In the genomic region with DNA sequence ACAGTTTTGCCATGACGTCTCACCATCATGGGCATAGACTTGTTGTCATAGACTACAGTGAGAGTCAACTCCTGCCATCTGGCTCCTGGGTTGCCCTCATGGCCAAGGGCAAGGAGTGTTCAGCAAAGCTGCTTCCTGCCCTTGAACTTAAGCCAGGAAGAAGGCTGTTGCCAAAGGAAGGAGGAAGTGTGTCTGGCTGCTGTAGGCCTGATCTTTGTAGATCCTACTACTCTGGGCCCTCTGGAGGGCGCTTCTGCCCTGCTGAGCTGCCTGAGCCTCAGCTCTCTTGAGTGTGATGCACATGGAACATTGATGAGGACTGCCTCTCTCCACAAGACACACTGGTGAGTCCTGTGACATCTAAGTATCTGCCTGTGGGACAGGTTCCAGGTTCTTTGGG, we compare ENCODE assay signal across 8 mouse cellular contexts. TPM values are rescaled to one million over a fixed set of nuclear protein-coding genes. Genes with fewer than 3 reads are reported as not detected.
A peak's percentile ranks its signal among the peaks of the same experiment; 100 is the strongest.
DNase-seq lines count a peak whose midpoint lies in the region; ATAC-seq lines count a peak whose summit lies in the region.

No protein-coding gene starts in this region.

- no peaks in the 10 kb centered on the region for H3K9me3 ChIP-seq in megakaryocyte, embryonic 14.5 days
- no peaks in the 10 kb centered on the region for H3K9me3 ChIP-seq in hindbrain, embryonic 13.5 days
- no peaks in the 10 kb centered on the region for H3K9me3 ChIP-seq in limb, embryonic 10.5 days (replicated peaks)

- peaks cover 84% of the 10 kb centered on the region for H3K36me3 ChIP-seq in megakaryocyte, embryonic 14.5 days (replicated peaks; ENCODE audit: low read length)
- peaks cover 4% of the 10 kb centered on the region; the same call in 1 of the 2 replicates for H3K36me3 ChIP-seq in hindbrain, embryonic 13.5 days
- H3K36me3 ChIP-seq in limb, embryonic 10.5 days = 0 out of 2 replicates have a peak, but pooled peaks cover 3% of the 10 kb centered on the region

- no peak for ATAC-seq in hindbrain, embryonic 13.5 days (ENCODE audit: low FRiP score)

- WGBS in hindbrain, embryonic 13.5 days = 80% methylated on average over 2 of the region's 2 CpGs
- 81% methylated on average over 2 of the region's 2 CpGs for WGBS in limb, embryonic 10.5 days

- peaks cover 100% of the 10 kb centered on the region for H3K4me1 ChIP-seq in megakaryocyte, embryonic 14.5 days
- H3K4me1 ChIP-seq in hindbrain, embryonic 13.5 days (replicated peaks) = peaks cover 24% of the 10 kb centered on the region
- H3K4me1 ChIP-seq in limb, embryonic 10.5 days = peaks cover 23% of the 10 kb centered on the region

- H3K9ac ChIP-seq in hindbrain, embryonic 13.5 days = no peak overlapping the region

- no peaks in the 10 kb centered on the region for H3K27me3 ChIP-seq in megakaryocyte, embryonic 14.5 days (replicated peaks)
- no peaks in the 10 kb centered on the region for H3K27me3 ChIP-seq in hindbrain, embryonic 13.5 days
- H3K27me3 ChIP-seq in limb, embryonic 10.5 days (ENCODE audit: low read depth, poor library complexity, severe bottlenecking) = no peaks in the 10 kb centered on the region

- H3K27ac ChIP-seq in hindbrain, embryonic 13.5 days = no peak overlapping the region
- no peak overlapping the region for H3K27ac ChIP-seq in limb, embryonic 10.5 days

- peak; percentile 68 for DNase-seq in ovary, adult 18-20 months (ENCODE audit: low spot score)
- DNase-seq in ovary, postnatal 10 days (ENCODE audit: low spot score) = no peak
- peak; percentile 69 to 81 for DNase-seq in adrenal gland, postnatal 36 days
- DNase-seq in heart, adult 8-10 months (ENCODE audit: low spot score) = peak; percentile 74
- peak; percentile 85 for DNase-seq in kidney, postnatal 10 days
- DNase-seq in limb, embryonic 10.5 days (ENCODE audit: low spot score) = no peak

- peak overlapping the region; percentile 85 for H3K4me3 ChIP-seq in megakaryocyte, embryonic 14.5 days (replicated peaks)
- H3K4me3 ChIP-seq in hindbrain, embryonic 13.5 days = no peak overlapping the region
- no peak overlapping the region for H3K4me3 ChIP-seq in limb, embryonic 10.5 days

- no peak overlapping the region for H3K4me2 ChIP-seq in hindbrain, embryonic 13.5 days

RNA-seq across cellular contexts. Expression of gene Ell, which starts 20.8 kb away (rescaled TPM):
- total RNA-seq in adrenal gland, postnatal 36 days (2021) = 10 to 100 TPM; 22.3 to 25.3 TPM
- total RNA-seq in heart, adult 8-10 months (2022) = 10 to 100 TPM in 3 of 4 experiments, 1 to 10 TPM in 1; 9.3 to 12.4 (median 10.6) TPM
- polyA plus RNA-seq in megakaryocyte, embryonic 14.5 days (2012; ENCODE audit: insufficient read depth, low replicate concordance) = 58.8 and 65.3 TPM in 2 replicates
- polyA plus RNA-seq in hindbrain, embryonic 13.5 days (2015; fragmentation: Nextera tagmentation; extraction: Ambion mirVana) = 16.3 and 17.2 TPM in 2 replicates
- polyA plus RNA-seq in limb, embryonic 10.5 days (2016; fragmentation: Nextera tagmentation; extraction: Ambion mirVana) = 20.9 and 26.1 TPM in 2 replicates

RNA-seq across cellular contexts. Expression of gene Kxd1, which starts 32.3 kb away (rescaled TPM):
- total RNA-seq in adrenal gland, postnatal 36 days (2021) = 10 to 100 TPM; 63.2 to 89.1 TPM
- 100 to 1,000 TPM in 3 of 4 experiments, 10 to 100 TPM in 1; 97.9 to 114 (median 103) TPM for total RNA-seq in heart, adult 8-10 months (2022)
- 33.5 and 40.2 TPM in 2 replicates for polyA plus RNA-seq in megakaryocyte, embryonic 14.5 days (2012; ENCODE audit: insufficient read depth, low replicate concordance)
- 47.7 and 50.5 TPM in 2 replicates for polyA plus RNA-seq in hindbrain, embryonic 13.5 days (2015; fragmentation: Nextera tagmentation; extraction: Ambion mirVana)
- 45.4 and 46.6 TPM in 2 replicates for polyA plus RNA-seq in limb, embryonic 10.5 days (2016; fragmentation: Nextera tagmentation; extraction: Ambion mirVana)

RNA-seq across cellular contexts. Expression of gene Fkbp8, which starts 32.6 kb away (rescaled TPM):
- total RNA-seq in adrenal gland, postnatal 36 days (2021) = 100 to 1,000 TPM; 265 to 329 TPM
- 100 to 1,000 TPM; 135 to 145 (median 137) TPM for total RNA-seq in heart, adult 8-10 months (2022)
- 3,667 and 5,102 TPM in 2 replicates for polyA plus RNA-seq in megakaryocyte, embryonic 14.5 days (2012; ENCODE audit: insufficient read depth, low replicate concordance)
- 385 and 391 TPM in 2 replicates for polyA plus RNA-seq in hindbrain, embryonic 13.5 days (2015; fragmentation: Nextera tagmentation; extraction: Ambion mirVana)
- polyA plus RNA-seq in limb, embryonic 10.5 days (2016; fragmentation: Nextera tagmentation; extraction: Ambion mirVana) = 297 and 310 TPM in 2 replicates

RNA-seq across cellular contexts. Expression of gene Isyna1, which starts 34.1 kb away (rescaled TPM):
- total RNA-seq in adrenal gland, postnatal 36 days (2021) = 100 to 1,000 TPM in 1 of 2 experiments, 10 to 100 TPM in 1; 98.7 to 260 TPM
- 10 to 100 TPM; 15.5 to 37.5 (median 23.7) TPM for total RNA-seq in heart, adult 8-10 months (2022)
- polyA plus RNA-seq in megakaryocyte, embryonic 14.5 days (2012; ENCODE audit: insufficient read depth, low replicate concordance) = 165 and 201 TPM in 2 replicates
- 121 and 125 TPM in 2 replicates for polyA plus RNA-seq in hindbrain, embryonic 13.5 days (2015; fragmentation: Nextera tagmentation; extraction: Ambion mirVana)
- 214 and 225 TPM in 2 replicates for polyA plus RNA-seq in limb, embryonic 10.5 days (2016; fragmentation: Nextera tagmentation; extraction: Ambion mirVana)

RNA-seq across cellular contexts. Expression of gene Ssbp4, which starts 48.6 kb away (rescaled TPM):
- total RNA-seq in adrenal gland, postnatal 36 days (2021) = 100 to 1,000 TPM in 1 of 2 experiments, 10 to 100 TPM in 1; 89.7 to 103 TPM
- total RNA-seq in heart, adult 8-10 months (2022) = 10 to 100 TPM; 29.1 to 34.1 (median 31.3) TPM
- 1,561 and 3,509 TPM in 2 replicates for polyA plus RNA-seq in megakaryocyte, embryonic 14.5 days (2012; ENCODE audit: insufficient read depth, low replicate concordance)
- 122 and 132 TPM in 2 replicates for polyA plus RNA-seq in hindbrain, embryonic 13.5 days (2015; fragmentation: Nextera tagmentation; extraction: Ambion mirVana)
- polyA plus RNA-seq in limb, embryonic 10.5 days (2016; fragmentation: Nextera tagmentation; extraction: Ambion mirVana) = 164 and 182 TPM in 2 replicates

Comparison
In these comparisons a context has a peak if more than half of its experiments do, and no peak if none do; other contexts are left out.
1. DNase-seq: peak in ovary, adult 18-20 months (single experiment), adrenal gland, postnatal 36 days (2 of 2), heart, adult 8-10 months (single experiment) and kidney, postnatal 10 days (single experiment); none in ovary, postnatal 10 days (single experiment) and limb, embryonic 10.5 days (single experiment).